Mouse (Mus musculus): ENCODE results near the gene E130308A19Rik.

- TF ChIP-seq CTCF (IDR thresholded peaks at IDR 0.05; ENCODE audit: borderline replicate concordance, extremely low read depth, insufficient read depth, insufficient read length) (no peak), POLR2A (IDR thresholded peaks at IDR 0.05; ENCODE audit: borderline replicate concordance, extremely low read depth, insufficient read depth, insufficient read length, poor library complexity, severe bottlenecking) (no peak)
Measured at GRCm38 (mm10) chr4:59646020-59646696, 20.1 kb downstream of the E130308A19Rik start.

Data from brain, embryonic 14.5 days (tissue).